Mouse (Mus musculus) hindbrain, embryonic 16.5 days (tissue): Measurements from ENCODE around the gene Mgat4b. TPM values are rescaled to one million over a fixed set of nuclear protein-coding genes. Genes with fewer than 3 reads are reported as not detected.

Source experiments
- microRNA-seq: library from miRNA; unstranded; fragments of <30 nt; microRNA quantifications from one replicate; pipeline ENCODE4, GENCODE M21; 2017
- polyA plus RNA-seq: library from polyadenylated mRNA; unstranded; fragments of >200 nt; fragmentation: Nextera tagmentation; extraction: Ambion mirVana; gene quantifications from 2 replicates; pipeline ENCODE4 v1.2.1, GENCODE M21; 2015

Mgat4b gene
- polyA plus RNA-seq, 1 experiment from 2014 or later, result 15.6 TPM

Small RNA genes lying within 50 kb of the gene (microRNA-seq; reads per million reads assigned to microRNA genes)
- gene Mir6919, result 1.2 reads per million

Other genes starting within 250 kb of the Mgat4b start
- 32.6 and 46.6 TPM in 2 replicates for gene Rnf130, start 185.5 kb upstream of the Mgat4b start, polyA plus RNA-seq
- 36.0 and 41.9 TPM in 2 replicates for gene Tbc1d9b, start 79.5 kb upstream of the Mgat4b start, polyA plus RNA-seq
- 33.2 and 39.1 TPM in 2 replicates for gene Mrnip, start 36.4 kb upstream of the Mgat4b start, polyA plus RNA-seq
- 448 and 480 TPM in 2 replicates for gene Sqstm1, start 63 bp upstream of the Mgat4b start, polyA plus RNA-seq
- gene Ltc4s, start 27.7 kb downstream of the Mgat4b start, polyA plus RNA-seq, result 2.2 and 3.4 TPM in 2 replicates
- 1.9 and 2.3 TPM in 2 replicates for gene Maml1, start 81.4 kb downstream of the Mgat4b start, polyA plus RNA-seq
- gene Canx, start 114.8 kb downstream of the Mgat4b start, polyA plus RNA-seq, result 303 and 304 TPM in 2 replicates
- gene Cby3, start 143.6 kb downstream of the Mgat4b start, polyA plus RNA-seq, result 0.86 and 2.6 TPM in 2 replicates
- 384 and 414 TPM in 2 replicates for gene Hnrnph1, start 166.1 kb downstream of the Mgat4b start, polyA plus RNA-seq
- gene Rufy1, start 220.2 kb downstream of the Mgat4b start, polyA plus RNA-seq, result 23.5 and 25.1 TPM in 2 replicates